Mouse (Mus musculus): ENCODE measurements around the gene Serpinb6a. TPM values are rescaled to one million over a fixed set of nuclear protein-coding genes. Genes with fewer than 3 reads are reported as not detected.

Gene Serpinb6a
- 100 to 1,000 TPM; 425 to 528 TPM for total RNA-seq (2021)
- long read RNA-seq, experiment 1, transcript Serpinb6a-202 (7 exons, 1,547 nt): major isoform, 217 of 365 reads
- long read RNA-seq, experiment 1, transcript Serpinb6a-206 (8 exons, 1,654 nt): minor isoform, 6 of 365 reads
- long read RNA-seq, experiment 1, partial matches to known transcripts: 101 of 365 reads
- long read RNA-seq, experiment 1, other reads (novel, unspliced or antisense): 38 of 365 reads
- long read RNA-seq, experiment 2, transcript Serpinb6a-202 (7 exons, 1,547 nt): major isoform, 50 of 91 reads
- long read RNA-seq, experiment 2, partial matches to known transcripts: 27 of 91 reads
- long read RNA-seq, experiment 2, other reads (novel, unspliced or antisense): 12 of 91 reads

DNA sequence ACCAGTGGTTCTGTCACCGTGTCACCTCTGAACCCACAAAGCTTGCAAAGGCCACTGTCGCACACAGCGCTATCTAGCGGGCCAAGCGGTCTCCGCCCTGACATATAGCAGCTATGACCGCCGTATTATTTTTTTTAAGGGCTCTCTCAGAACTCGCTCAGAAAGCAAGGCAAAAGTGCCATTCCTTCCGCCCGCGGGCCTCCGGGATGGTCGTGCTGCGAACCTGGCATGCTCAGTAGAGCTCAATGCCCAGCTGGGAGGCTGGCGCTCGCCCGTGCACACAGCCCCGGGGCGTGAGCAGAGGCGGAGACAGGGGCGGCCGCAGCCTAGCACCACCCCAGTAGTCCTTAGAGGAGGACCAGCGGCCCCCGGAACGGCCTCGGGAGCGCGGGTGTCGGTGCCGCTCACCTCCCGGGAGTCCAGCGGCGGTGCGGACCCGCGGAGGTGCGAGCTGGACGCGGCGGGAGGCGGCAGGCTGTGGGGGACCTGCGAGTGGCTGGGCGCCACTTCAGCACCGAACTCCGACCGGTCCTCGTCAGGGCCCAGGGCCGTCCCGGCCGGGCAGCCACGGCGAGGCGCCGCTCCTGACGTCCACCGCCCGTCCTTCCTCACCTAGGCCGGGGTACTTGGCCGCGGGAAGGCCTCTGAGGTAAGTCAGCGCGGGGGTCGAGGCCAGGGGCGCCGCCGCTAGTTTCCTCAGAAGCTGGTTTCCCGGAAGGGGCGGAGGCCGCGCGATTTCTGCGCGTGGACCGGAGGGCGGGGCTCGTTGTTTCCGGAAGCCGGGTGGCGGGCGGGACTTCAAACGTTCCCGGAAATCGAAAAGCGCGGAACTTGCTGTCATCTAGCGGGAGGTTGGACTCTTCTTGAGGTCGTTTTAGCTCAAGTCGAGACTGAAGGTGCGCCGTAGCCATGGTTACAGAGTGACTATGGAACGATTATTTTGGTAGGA lies at the start of gene Serpinb6a, which contains the start of gene Ripk1:
Serpinb6a (minus strand) TSS at position 737 of the 949 bp plus-strand sequence.
Ripk1 (plus strand) TSS at position 306 of the 949 bp plus-strand sequence.
- DNase-seq: peak; percentile 94 to 95

DNA sequence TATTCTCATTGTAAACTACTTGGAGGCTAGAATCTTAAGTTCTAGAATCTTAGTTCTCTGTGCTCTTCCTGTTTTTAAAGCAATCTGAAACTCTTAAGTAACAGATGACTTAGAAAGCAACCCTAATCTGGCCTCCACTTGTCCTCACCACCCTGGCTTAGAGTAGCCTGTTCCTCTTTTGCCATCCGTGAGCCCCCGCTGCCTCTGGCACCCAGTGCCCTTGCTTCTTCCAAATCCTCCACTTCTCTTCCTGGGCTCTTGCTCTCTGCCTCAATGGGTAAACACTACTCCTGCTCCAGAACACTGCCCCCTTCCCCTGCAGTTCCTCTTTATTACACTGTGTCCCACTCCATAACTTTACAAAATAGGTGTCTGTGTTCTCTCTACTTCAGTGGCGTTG lies 49.1 kb upstream of the Serpinb6a start:
- DNase-seq: no peak

DNA sequence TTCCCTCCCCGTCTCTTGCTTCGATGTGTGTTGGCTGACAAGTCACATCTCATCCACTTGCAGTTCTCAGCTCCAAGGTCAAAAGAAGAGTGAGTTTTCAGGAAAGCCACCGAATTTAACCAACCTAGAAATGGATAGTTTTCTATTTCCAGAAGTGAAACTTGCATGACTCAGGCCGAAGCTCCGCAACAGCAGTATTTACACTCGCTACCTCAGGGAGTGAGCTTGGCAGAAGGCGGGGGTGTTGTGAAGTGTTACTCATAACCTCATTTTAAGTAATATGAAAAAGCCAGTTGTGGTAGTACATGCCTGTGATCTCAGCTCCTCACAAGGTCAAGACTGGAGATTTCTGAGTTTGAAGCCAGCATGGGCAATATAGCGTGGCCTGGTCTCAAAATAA lies 47.9 kb upstream of the Serpinb6a start:
- DNase-seq: peak; percentile 44 to 51

DNA sequence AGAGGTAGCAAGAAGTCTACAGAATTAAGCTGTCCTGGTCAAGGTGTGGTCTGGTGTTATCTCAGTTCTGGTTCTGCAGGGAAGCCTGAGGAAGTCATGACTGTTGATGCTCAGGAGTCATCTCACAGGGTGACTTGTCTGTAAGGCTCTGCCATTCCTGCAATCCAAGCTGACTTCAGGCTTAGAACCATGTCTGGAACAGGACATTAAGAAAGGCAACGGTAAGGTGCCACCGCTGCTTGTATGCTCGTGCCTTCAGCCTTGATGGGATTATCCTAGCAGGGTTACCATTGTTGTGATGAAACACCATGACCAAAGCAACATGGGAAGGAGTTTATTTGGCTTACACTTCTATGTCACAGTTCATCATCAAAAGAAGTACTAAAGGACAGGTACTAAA lies 44.9 kb upstream of the Serpinb6a start:
- DNase-seq: no peak

DNA sequence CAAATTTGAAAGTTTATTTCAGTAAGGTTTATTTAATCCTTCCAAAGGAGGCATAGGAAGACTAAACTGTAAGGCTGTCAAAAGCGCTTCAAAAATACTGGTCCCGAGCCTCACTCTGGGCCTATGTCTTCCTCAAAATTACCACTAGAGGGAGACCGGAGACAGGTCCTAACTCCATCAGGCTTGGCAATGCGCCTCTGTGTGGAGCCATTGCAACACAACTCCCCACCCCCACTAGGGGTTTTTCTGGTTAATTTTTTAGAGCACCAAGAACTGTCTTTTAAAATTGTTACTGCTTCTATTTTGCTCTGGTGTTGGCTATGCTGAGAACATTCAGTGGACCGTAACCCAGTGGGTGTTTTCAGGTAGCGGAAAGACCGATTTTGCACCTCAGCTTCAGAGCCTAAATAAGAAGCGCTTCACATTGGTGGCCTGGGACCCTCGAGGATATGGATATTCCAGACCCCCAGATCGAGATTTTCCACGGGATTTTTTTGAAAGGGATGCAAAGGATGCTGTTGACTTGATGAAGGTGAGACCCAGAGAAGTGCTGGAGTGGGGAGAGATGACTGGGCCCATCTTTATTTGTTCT lies 43.9 kb upstream of the Serpinb6a start:
- peak; percentile 75 to 82 for DNase-seq

DNA sequence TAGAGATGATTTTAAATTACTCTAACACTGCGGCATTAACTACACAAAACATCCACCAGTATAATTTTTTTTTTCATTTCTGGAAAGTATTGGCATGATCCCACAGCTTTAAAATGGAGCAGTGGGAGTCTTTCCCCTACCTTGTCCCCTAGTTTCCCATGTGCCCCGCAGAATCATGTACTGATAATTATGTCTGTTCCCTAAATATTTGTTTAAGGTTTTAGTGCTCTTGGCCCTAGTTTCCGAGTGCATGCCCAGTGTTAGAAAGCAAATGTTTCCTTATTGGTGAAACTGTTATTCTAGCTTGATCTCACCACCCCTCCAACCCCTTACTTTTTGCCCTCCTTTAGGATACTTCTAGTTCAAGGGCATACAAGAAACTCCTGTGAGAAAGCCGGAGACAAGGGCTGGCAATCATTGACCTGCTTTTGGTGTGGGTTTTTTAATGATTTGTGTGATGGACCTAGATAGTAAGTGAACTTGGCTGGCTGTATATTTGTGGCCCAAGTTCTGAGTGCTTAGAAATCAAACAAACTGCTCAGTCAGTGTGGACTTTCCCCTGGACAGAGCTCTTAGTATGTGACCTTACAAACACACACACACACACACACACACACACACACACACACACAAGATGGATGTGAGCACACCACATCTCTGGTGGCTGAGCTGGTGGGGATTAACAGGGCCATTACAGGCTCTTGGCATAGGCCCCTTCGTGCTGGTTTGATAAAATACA lies 43.1 kb upstream of the Serpinb6a start:
- no peak for DNase-seq

DNA sequence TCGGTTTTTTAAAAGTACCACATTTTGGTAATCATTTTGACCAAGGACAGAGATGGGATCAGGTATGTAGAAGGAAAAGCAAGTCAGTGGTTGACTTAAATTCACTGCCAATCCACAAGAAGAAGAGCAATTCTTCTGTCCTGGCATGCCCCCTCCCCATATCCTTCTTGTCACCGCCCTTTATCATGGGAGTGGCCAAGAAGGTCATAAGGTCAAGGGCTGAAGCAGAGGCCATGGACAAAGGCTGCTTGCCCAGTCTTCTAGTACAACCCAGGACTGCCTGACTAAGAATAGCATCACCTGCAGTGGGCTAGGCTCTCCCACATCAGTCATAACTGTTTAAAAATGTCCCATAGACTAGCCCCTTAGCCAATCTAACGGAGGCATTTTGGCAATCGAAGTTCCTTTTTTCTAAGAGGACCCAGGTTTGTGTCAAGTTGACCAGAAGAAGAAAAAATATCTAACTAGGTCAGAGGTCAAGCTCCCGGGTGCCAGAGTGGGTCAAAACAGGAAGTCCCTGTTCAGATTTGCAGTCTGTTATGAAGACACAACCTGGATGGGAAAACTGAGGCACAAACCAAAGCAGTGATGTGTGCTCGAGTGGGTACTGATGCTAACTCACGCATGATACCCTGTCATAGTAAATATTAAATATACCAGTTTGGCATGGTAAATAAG lies 41.3 kb upstream of the Serpinb6a start:
- DNase-seq: no peak

DNA sequence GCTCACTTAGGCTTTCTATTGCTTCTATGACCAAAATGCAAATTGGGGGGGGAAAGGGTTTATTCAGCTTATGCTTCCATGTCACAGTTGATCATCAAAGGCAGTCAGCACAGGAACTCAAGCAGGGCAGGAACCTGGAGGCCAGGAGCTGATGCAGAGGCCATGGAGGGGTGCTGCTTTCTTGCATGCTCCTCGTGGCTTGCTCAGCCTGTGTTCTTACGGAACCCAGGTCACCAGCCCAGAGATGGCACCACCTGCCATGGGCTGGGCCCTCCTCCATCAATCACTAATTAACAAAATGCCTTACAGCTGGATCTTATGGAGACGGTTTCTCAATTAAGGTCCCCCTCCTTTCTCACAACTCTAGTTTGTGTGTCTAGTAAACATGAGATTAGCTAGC lies 37.5 kb upstream of the Serpinb6a start:
- DNase-seq: no peak

DNA sequence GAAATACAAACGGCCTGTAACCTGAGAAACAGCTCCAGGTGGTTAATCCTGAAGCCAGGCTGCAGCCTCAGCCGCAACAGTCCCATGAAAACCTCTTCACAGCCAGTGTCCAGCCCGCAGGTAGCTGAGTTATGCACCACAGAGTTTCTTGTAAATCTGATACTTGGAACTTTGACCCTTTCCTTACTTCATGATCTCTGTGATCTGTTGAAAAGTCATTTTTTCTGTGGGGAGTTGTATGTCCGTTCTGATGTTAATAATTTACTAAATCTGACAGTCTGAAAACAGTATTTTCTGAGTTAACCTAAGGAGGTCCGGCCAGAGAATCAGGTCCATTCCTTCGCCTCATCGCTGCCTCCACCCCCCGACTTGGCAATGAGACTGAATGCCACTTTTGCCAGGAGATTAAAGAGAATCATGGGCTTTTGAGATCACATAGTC lies 36.3 kb upstream of the Serpinb6a start:
- no peak for DNase-seq

DNA sequence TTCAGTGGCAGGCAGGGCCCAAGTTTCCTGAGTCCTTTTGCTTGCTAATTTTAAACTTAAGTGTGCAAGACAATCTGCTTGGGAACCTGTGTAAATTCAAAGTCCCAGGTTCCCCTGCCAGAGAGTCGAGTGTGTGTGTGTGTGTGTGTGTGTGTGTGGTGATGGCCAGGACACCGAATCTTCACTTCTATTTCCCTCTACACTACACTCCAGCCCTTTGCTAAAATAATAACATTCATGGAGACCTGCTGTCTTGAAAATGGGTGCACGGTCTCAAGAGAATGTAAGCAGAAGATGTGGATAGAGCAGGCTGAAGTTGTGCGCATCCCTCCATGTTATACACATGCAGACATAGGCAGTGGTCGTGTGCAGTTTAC lies 35.5 kb upstream of the Serpinb6a start:
- DNase-seq: no peak

DNA sequence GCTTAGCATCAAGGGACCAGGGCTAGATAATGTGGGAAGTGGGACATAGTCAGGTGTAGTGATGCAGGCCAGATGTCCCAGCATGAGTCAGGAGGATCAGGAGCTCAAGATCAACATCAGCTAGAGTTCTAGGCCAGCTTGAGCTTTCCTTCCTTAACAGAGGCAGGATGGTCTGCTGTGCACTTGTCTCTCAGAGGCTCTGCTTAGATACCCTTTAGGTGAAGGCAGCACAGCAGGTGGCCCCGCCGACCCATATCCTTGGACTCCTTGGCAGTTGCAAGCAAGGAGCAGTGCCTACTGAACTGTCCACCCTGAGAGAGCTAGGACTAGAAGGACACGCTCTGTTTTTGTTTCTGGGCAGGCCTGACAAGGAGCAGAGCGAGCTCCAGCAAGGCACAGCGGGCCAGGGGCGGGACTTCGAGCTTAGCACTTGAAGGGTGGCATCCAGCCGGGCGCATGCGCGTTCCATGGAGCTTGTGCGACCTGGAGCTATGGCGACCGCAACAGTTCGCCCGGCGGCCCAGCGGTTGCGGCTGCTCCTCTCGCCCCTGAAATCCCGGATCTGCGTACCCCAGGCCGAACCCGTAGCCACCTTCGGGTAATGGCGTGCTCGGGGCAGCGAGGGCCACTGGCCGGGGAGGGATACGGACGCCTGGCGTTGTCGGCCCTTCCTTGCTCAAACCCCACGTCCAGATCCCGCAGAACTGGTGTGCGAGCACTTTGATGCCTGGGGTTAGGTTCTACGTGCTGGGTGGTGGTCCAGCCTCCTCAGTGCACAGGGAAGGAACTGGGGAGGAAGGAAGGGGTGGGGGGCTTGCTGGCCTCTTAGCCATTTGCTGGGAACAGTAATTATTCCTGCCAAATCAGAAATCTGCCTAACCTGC lies 34.8 kb upstream of the Serpinb6a start, which contains the start of gene Bphl:
Bphl (plus strand) TSS at position 426 of the 884 bp plus-strand sequence.
- peak; percentile 96 to 97 for DNase-seq

DNA sequence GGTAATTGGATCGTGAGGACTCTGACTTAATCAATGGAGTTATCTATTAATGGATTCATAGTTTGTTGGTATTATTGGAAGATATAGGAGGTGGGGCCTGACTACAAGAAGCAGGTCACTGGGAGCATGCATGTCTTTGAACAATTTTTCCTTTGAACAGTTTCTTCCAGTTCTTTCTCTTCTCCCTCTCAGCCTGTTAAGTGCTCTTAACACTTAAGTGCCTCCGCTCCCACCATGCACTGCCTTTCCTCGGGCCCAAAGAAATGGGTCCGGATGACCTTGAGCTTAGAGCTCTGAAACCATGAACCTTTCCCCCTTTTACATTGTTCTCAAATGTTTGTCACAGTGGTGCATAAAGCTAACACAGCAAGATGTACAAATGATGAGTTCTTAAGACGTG lies 34.1 kb upstream of the Serpinb6a start:
- no peak for DNase-seq

DNA sequence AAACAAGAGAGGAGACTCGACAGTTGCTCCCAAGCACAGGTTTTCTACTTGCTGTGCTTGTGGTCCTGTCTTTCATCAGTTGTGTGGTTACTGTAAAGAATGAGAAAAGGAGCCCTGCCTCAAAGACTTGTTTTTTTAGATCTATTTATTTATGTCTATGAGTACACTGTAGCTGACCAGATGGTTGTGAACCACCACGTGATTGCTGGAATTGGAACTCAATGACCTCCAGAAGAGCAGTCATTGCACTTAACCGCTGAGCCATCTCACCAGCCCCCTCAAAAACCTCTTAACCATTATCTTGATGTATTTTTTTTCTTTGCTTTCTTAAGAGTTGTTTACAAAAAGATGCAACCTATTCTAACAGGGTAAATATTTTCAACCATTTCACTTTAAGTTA lies 32.8 kb upstream of the Serpinb6a start:
- no peak for DNase-seq

DNA sequence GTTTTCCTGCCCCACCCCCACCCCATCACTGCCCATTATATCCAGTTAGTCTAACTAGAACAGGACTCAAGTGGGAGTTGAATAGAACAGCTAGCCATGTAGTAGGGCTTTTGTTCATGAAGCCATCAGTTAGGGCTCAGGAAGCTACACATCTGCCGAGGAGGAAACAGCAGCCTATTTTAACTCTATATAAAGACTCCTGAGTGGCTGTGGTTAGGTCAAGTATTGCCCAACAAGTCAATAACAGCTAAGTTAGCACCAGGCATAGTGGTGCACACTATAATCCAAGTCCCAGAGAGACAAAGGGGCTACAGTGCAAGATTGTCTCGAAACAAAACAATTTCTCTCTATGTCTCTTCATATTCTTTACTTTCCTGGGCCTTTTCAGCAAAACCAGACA lies 29.4 kb upstream of the Serpinb6a start:
- DNase-seq: no peak

DNA sequence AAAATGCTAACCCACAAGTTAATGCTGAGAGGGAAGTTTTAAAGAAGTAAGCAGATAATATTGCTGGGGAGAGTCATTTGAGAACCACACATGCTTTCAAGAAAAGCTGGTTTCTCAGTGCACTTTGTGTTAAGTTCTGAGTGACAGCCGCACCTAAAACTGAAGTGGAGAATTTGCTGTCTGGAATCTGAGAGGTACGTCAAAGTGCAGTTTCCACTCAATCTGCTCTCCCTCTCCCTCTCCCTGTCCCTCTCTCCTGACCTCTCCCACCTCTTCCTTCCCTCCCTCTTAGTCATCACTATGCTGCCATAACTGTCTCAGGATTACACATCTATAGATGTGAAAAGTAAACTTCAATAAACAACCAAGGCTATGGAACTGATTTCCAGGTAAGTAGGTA lies 19.4 kb upstream of the Serpinb6a start:
- no peak for DNase-seq

DNA sequence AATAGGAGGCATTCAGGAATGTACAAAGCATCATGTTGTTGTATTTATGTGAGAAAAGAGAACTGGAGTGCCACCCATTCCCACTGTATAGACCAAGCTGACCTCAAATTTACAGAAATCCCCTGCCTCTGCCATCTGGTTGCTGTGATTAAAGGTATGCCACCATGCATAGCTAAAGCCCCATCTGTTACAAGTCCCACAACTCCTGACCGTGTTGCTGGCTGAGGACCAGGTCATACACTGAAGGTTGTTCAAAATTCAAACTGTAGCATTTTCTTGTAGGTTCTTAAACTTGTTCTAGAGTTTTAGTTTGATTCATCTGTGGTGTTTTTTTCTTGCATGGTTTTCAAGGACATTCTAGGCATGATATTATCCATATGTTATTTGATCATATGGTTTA lies 15.9 kb upstream of the Serpinb6a start:
- no peak for DNase-seq

DNA sequence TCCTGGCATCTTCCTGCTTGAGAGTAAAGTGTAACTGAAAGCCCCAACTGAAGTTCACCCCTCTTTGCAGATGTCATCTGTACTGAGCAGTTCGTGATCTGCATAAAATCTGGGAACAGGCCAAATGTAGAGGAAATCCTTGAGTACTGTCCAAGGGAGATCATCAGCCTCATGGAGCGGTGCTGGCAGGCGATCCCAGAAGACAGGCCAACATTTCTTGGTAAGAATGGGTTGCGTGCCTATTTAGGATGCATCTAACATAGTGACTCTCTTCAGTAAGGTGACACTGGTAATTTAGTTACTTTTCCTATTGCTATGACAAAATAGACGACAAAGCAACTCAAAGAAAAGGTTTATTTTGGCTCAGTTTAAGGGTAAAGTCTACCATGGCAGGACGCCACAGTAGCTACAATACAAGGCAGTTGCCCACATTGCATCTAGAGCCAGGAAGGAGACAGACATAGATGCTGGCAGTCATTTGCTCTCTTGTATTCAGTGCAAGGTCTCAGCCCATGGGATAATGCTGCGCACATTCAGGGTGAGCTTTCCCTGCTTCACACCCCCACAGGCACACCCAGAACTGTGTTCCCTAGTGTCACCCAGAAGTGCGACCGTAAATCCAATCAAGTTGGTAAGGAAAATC lies 14.5 kb upstream of the Serpinb6a start:
- DNase-seq: peak in 1 of 2 experiments; percentile 12

DNA sequence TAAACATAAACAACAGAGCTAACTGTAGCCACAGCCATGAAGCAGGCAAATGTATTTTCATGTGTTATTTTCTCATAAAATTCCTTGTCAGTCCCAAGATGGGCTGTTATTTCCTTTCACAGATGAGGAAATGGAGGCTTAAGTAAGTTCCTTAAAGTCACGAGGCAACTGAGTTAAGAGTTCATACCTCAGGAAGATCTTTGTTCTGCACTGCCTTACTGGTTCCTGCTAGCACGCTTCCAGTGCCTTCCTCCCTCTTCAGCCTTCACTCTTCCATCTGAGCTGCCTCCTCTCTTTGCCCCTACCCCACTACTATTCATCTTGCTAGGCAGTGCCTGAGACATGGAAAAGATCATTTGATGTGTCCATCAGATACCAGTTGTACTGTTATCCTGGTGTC lies 4.6 kb upstream of the Serpinb6a start:
- no peak for DNase-seq

DNA sequence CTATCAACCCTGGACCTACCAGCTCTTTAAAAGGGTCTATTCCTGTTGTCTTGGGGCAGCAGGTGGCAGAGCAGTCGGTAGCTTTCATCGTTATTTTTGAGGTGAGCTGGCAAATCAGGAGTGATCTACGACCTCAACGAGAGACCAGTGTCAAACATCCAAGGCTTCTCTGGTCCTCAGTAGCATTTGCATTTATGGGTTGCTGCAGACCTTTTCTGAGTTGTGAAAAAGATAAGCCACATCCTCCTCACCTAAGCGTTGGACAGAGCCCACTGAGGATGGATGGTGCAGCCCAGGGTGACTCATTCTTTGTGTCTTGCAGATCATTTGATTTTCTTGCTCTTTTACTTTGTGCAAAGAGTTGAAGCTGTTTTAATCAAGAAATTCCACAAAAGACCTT lies 464 bp upstream of the Serpinb6a start:
- DNase-seq: no peak

DNA sequence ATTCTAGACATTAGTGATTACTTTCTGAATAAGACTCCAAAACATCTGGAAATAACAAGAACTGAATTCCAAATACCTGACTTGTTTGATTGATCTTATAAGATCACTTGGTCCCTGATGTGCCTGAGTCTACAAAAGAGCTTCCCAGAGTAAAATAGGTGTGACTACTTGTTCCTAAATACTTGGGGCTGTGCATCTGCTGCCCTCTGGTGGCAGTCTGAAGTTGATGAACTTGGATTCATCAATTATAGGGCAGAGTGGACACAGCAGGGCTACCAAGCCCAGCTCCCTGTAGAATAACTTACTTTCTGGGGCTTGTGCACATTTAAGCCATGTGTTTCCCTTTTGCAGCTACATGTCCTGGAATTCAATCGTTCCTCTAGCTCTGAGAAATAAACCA lies 7.4 kb downstream of the Serpinb6a start:
- DNase-seq: peak; percentile 80 to 85
